Mouse (Mus musculus) liver, postnatal 0 days (tissue): ENCODE measurements around the gene Gm5269. TPM values are rescaled to one million over a fixed set of nuclear protein-coding genes. Genes with fewer than 3 reads are reported as not detected.

Experiments used
- ATAC-seq: fragments of 200-750 bp; cut with Nextera tagmentation; 2 replicates; pipeline ENCODE4 v1.8.0; 2017; ENCODE audit warnings: mild to moderate bottlenecking, moderate library complexity
- DNase-seq: peaks from one replicate; pipeline ENCODE4 v3.0.0-alpha.2; 2016
- H3K27ac ChIP-seq: fragments of 300-500 bp; sonication (generic); 2 replicates; pipeline ENCODE4 v1.5.1; 2014; ENCODE audit warnings: antibody characterized with exemption, moderate library complexity, mild to moderate bottlenecking, low read depth
- H3K27me3 ChIP-seq: fragments of 300-500 bp; sonication (generic); 2 replicates; pipeline ENCODE4 v1.6.1; 2014; ENCODE audit warnings: low read length, control low read depth, mixed read lengths; ENCODE audit not compliant: insufficient read depth
- H3K36me3 ChIP-seq: fragments of 300-500 bp; sonication (generic); replicated peaks from 2 replicates; pipeline ENCODE4 v1.6.1; 2014; ENCODE audit warnings: mild to moderate bottlenecking, control low read depth, low read length, moderate library complexity, mixed read lengths; ENCODE audit not compliant: insufficient read depth
- H3K4me1 ChIP-seq: fragments of 300-500 bp; sonication (generic); 2 replicates; pipeline ENCODE4 v1.6.1; 2014; ENCODE audit warnings: antibody characterized with exemption, mild to moderate bottlenecking, control low read depth; ENCODE audit not compliant: insufficient read depth
- H3K4me2 ChIP-seq: fragments of 300-500 bp; sonication (generic); 2 replicates; pipeline ENCODE4 v1.6.1; 2014; ENCODE audit warnings: low read depth, mild to moderate bottlenecking, low read length, moderate library complexity, mixed read lengths
- H3K4me3 ChIP-seq: fragments of 300-500 bp; sonication (generic); 2 replicates; pipeline ENCODE4 v1.5.1; 2014; ENCODE audit warnings: low read depth, low read length
- H3K9ac ChIP-seq: fragments of 300-500 bp; sonication (generic); replicated peaks from 2 replicates; pipeline ENCODE4 v1.6.1; 2014; ENCODE audit warnings: mild to moderate bottlenecking, moderate library complexity
- H3K9me3 ChIP-seq: fragments of 300-500 bp; sonication (generic); 2 replicates; pipeline ENCODE4 v1.6.1; 2016; ENCODE audit warnings: mild to moderate bottlenecking, control low read depth, low read length, mixed read lengths
- CTCF ChIP-seq: sonication (generic); IDR thresholded peaks from 2 replicates; pipeline ENCODE4 v1.5.1; 2016; ENCODE audit warnings: antibody characterized with exemption, low read depth
- EP300 ChIP-seq: IDR thresholded peaks from 2 replicates; pipeline ENCODE4 v1.6.1; 2016; ENCODE audit warnings: antibody characterized with exemption, low read depth, mild to moderate bottlenecking
- WGBS: fragments of 180-500 bp; shearing (Covaris S2); extraction: QIAGEN DNeasy Blood & Tissue Kit; methylation state at CpG from one replicate; pipeline ENCODE4 v1.1.7; 2014; ENCODE audit not compliant: insufficient replicate concordance; 5-methylcytosine and 5-hydroxymethylcytosine counted together
- polyA plus RNA-seq: library from polyadenylated mRNA; unstranded; fragments of >200 nt; fragmentation: Nextera tagmentation; extraction: Ambion mirVana; gene quantifications from 2 replicates; pipeline ENCODE4 v1.2.1, GENCODE M21; 2015

The Gm5269 gene
- polyA plus RNA-seq, 1 experiment from 2014 or later = not detected

DNA sequence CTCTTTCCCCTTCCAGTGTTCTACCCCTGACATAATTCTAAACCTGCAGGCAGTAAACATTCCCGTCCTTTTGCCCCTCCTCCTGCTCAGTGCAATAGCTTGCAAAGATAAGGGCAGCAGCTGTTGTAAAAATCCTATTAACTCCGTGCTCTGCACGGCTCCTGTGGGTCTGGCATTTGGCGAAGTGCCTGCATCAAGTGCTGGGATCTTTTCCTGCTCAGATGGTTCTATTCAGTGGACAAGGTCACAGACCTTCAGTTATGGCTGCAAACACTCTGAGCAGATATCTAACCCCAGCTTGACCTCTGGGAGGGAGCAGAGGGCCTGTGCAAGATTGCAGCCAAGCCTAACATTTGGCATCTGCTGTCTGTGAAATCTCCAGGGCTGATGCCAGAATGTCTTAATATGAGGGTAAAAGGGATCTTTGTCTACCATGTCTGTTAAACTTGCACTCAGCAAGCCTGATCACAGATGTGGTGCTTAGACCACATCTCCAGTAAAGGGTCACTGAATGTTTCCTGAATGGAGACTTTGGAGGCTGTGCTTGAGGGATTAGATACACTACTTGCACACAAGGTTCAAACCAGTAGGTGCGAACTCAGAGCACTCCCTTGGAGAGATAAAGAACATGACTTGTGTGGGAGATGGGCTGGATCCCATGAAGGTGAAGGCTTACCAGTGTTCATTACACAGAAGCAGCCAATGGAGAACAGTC is 15.2 kb upstream of the Gm5269 start:
- H3K36me3 ChIP-seq = peaks cover 26% of the 10 kb centered on the region
- no peak overlapping the region for H3K4me3 ChIP-seq
- H3K4me1 ChIP-seq = no peaks in the 10 kb centered on the region
- H3K27ac ChIP-seq = peak overlapping the region; percentile 13; the same call in 1 of the 2 replicates
- H3K9ac ChIP-seq = no peak overlapping the region
- DNase-seq (peak; percentile 22), ATAC-seq (peak; percentile 68)
- H3K27me3 ChIP-seq = no peaks in the 10 kb centered on the region
- H3K4me2 ChIP-seq = no peak overlapping the region
- no peak for TF ChIP-seq CTCF
- no peak for TF ChIP-seq EP300
- 28% methylated on average over 5 of the region's 5 CpGs for WGBS
- no peaks in the 10 kb centered on the region for H3K9me3 ChIP-seq

DNA sequence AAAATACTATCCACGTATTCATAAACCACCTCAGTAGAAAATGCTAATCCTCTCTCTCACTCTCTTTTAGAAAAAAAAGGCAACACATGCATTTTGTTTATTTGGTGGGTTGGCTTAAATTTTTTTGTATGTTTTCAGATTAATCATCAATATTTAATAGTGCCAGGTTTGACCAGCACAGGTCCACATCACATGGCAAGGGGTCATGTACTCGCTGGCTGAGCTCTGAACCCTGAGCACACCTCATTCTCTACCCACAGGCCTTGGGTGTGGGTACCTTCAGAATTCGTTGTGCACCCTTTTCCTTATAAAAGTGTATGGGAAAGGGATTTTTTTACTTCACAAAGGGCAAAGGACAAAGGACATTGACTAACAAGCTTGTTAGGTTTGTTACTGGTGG is 14.1 kb upstream of the Gm5269 start:
- Histone ChIP-seq H3K27me3 (no peaks in the 10 kb centered on the region), H3K27ac (peak overlapping the region; percentile 0; the same call in 1 of the 2 replicates), H3K4me2 (no peak overlapping the region), H3K9me3 (no peaks in the 10 kb centered on the region), H3K4me1 (no peaks in the 10 kb centered on the region), H3K4me3 (no peak overlapping the region), H3K36me3 (peaks cover 15% of the 10 kb centered on the region), H3K9ac (no peak overlapping the region)
- ATAC-seq = no peak
- TF ChIP-seq CTCF (no peak), EP300 (no peak)
- DNase-seq = no peak
- 70% methylated on average over 3 of the region's 3 CpGs for WGBS

DNA sequence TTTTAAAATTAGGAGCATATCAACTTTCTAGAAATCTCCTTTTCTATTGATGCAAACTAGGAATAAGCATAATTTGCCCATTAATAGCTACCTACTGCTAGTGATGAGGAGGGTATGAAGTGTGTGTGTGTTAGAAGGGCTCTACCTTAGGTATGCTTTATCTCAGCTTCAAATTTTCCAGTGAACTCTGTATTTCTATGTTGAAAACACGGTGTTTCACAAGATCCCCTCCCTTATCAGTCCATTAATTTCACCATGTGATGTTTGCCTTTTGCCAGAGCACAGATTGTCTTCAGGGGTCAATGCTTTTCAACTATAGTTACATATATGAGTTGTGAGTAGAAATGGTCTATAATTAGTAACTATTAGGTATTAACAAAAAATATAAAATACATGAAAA is 8.0 kb upstream of the Gm5269 start:
- peak; percentile 85 for ATAC-seq
- no peak for DNase-seq
- no peaks in the 10 kb centered on the region for H3K9me3 ChIP-seq
- no peak overlapping the region for H3K9ac ChIP-seq
- TF ChIP-seq EP300 (no peak), CTCF (no peak)
- WGBS = 34% methylated on average over 1 of the region's 1 CpGs
- H3K27me3 ChIP-seq = no peaks in the 10 kb centered on the region
- no peak overlapping the region for H3K4me3 ChIP-seq
- H3K4me2 ChIP-seq = no peak overlapping the region
- H3K4me1 ChIP-seq = no peaks in the 10 kb centered on the region
- H3K36me3 ChIP-seq = no peaks in the 10 kb centered on the region
- H3K27ac ChIP-seq = no peak overlapping the region

DNA sequence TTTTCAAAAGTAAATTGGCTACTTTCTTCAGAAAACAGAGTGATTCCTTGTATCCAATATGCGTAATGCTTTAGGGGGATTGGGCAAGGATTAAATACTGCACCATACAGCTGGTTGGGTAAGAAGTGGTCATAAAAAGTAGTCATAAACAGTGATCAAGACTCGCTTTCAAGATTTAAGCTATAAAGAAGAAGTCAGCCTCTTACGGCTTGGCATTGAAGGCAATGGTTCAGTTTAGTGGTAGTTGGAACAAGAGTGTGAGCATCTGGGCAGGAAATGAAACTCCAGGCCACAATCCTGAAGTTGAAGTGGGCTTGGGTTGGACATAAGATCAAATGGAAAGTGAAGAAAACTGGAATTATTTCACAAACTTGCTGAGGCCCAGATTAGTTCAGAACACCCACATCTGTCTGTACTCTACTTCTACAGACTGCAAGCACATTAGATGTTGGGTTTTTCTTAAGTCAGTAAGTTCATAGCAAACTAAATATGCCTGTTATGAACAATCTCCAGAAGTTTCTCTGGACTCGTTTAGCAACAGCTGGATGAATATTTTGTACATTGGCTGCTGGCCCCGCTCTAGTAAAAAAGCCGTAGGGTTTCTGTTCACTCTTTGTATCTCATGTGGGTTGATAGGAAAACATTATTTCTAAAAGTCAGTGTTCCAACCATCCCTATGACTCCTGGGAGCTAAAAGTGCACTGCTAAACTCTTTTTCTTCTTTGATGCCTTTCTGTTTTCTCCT is 4.3 kb upstream of the Gm5269 start:
- H3K27ac ChIP-seq = no peak overlapping the region
- 78% methylated on average over 6 of the region's 6 CpGs for WGBS
- H3K9me3 ChIP-seq = no peaks in the 10 kb centered on the region
- TF ChIP-seq CTCF (no peak), EP300 (no peak)
- no peaks in the 10 kb centered on the region for H3K4me1 ChIP-seq
- H3K4me2 ChIP-seq = no peak overlapping the region
- ATAC-seq = no peak
- H3K9ac ChIP-seq = no peak overlapping the region
- no peak for DNase-seq
- H3K36me3 ChIP-seq = no peaks in the 10 kb centered on the region
- no peaks in the 10 kb centered on the region for H3K27me3 ChIP-seq
- no peak overlapping the region for H3K4me3 ChIP-seq

DNA sequence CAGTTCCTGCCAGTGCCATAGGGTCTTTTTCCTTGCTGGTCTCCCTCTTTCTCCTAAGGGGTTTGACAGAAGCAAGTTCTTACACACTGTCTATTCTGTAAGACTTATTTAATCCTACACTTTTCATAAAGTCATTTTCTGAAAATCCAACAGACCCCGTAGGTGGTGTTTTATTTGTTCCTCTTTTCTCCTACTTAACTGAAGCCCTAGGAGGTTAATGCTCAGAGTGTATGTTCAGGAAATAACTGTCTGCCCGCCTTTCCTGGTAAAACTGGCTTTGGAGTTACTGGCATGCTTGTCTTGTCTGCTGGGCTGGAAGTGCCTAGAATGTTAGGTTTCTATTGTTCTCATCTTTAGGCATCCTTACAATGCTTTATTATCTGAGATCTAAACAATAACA is 1.9 kb upstream of the Gm5269 start:
- Histone ChIP-seq H3K4me1 (no peaks in the 10 kb centered on the region), H3K4me2 (no peak overlapping the region), H3K36me3 (no peaks in the 10 kb centered on the region), H3K27me3 (no peaks in the 10 kb centered on the region), H3K4me3 (no peak overlapping the region), H3K9me3 (no peaks in the 10 kb centered on the region), H3K27ac (no peak overlapping the region), H3K9ac (no peak overlapping the region)
- WGBS = 39% methylated on average over 2 of the region's 2 CpGs
- no peak for ATAC-seq
- DNase-seq = no peak
- TF ChIP-seq CTCF (no peak), EP300 (no peak)

DNA sequence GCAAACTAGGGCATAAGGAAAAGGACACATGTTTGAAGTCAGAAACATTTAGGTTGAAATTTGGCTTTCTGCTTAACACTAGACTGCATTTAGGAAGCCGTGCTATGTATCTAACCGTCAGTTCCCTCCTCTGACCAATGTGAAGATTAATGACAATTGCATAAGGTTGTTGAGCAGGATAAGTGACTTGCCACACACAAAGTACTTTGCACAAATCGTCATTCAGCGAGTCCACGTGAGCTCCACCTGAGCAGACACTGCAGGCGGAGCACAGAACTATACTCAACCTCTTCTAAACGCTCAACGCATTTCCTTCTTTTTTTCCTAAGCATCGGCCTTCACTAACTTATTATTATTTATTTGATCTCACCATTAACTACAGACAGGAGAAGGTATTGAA is 3.3 kb downstream of the Gm5269 start:
- ATAC-seq (no peak), DNase-seq (no peak)
- no peak overlapping the region for H3K4me3 ChIP-seq
- H3K36me3 ChIP-seq = no peaks in the 10 kb centered on the region
- no peak overlapping the region for H3K4me2 ChIP-seq
- H3K9me3 ChIP-seq = no peaks in the 10 kb centered on the region
- H3K27me3 ChIP-seq = no peaks in the 10 kb centered on the region
- no peak overlapping the region for H3K9ac ChIP-seq
- TF ChIP-seq EP300 = no peak
- no peak for TF ChIP-seq CTCF
- H3K27ac ChIP-seq = no peak overlapping the region
- no peaks in the 10 kb centered on the region for H3K4me1 ChIP-seq
- 77% methylated on average over 9 of the region's 9 CpGs for WGBS
